Mouse (Mus musculus) urinary bladder, postnatal 4 days (tissue): ENCODE data around the gene Rin1.
"Not testable (repeated sequence)": the region's sequence is repeated elsewhere in the genome, so short reads cannot be mapped to it uniquely, and the experiment has no call there.

Experiments used
- DNase-seq, 2 experiments: peaks; one replicate each; pipeline ENCODE4 v3.0.0; 2021 to 2022; ENCODE audit warnings: low spot score in 2 of 2

Gene Rin1

GRCm38 (mm10) chr19:5050047-5050905, at the start of gene Rin1:
TSS of gene Rin1 (plus strand) at chr19:5050481.
- peak in 1 of 2 experiments; percentile 50 for DNase-seq

GRCm38 (mm10) chr19:5001666-5002406, 48.4 kb upstream of the Rin1 start:
- DNase-seq, result peak; percentile 61 to 76

GRCm38 (mm10) chr19:5003644-5004043, 46.6 kb upstream of the Rin1 start:
- DNase-seq, result not testable (repeated sequence)

- DNase-seq, result no peak
Measured at GRCm38 (mm10) chr19:5004925-5005324, 45.4 kb upstream of the Rin1 start.

GRCm38 (mm10) chr19:5013138-5013537, 37.1 kb upstream of the Rin1 start:
- DNase-seq, result no peak

- no peak for DNase-seq
Measured at GRCm38 (mm10) chr19:5014961-5015398, 35.3 kb upstream of the Rin1 start.

- no peak for DNase-seq
Measured at GRCm38 (mm10) chr19:5016221-5016742, 34.0 kb upstream of the Rin1 start.

- peak in 1 of 2 experiments; percentile 72 for DNase-seq
Measured at GRCm38 (mm10) chr19:5016782-5017181, 33.5 kb upstream of the Rin1 start.

- no peak for DNase-seq
Measured at GRCm38 (mm10) chr19:5017611-5018010, 32.7 kb upstream of the Rin1 start.

- no peak for DNase-seq
Measured at GRCm38 (mm10) chr19:5018191-5018590, 32.1 kb upstream of the Rin1 start.

- DNase-seq, result no peak
Measured at GRCm38 (mm10) chr19:5021416-5021815, 28.9 kb upstream of the Rin1 start.

GRCm38 (mm10) chr19:5023621-5024479, 26.4 kb upstream of the Rin1 start, which contains the start of gene Slc29a2:
TSS of gene Slc29a2 (plus strand) at chr19:5023860.
- peak; percentile 89 to 91 for DNase-seq

GRCm38 (mm10) chr19:5026111-5026510, 24.2 kb upstream of the Rin1 start:
- DNase-seq, result no peak

GRCm38 (mm10) chr19:5032686-5033085, 17.6 kb upstream of the Rin1 start:
- DNase-seq, result no peak

- no peak for DNase-seq
Measured at GRCm38 (mm10) chr19:5036577-5036976, 13.7 kb upstream of the Rin1 start.

- peak; percentile 68 to 84 for DNase-seq
Measured at GRCm38 (mm10) chr19:5037678-5038571, 12.4 kb upstream of the Rin1 start.

GRCm38 (mm10) chr19:5038709-5039156, 11.5 kb upstream of the Rin1 start, which contains the start of the genes B4gat1 and AC124502.3:
TSS of gene B4gat1 (plus strand) at chr19:5038826.
TSS of gene AC124502.3 (plus strand) at chr19:5038891.
- DNase-seq, result peak; percentile 85 to 90

GRCm38 (mm10) chr19:5039301-5040114, 10.8 kb upstream of the Rin1 start:
- no peak for DNase-seq

GRCm38 (mm10) chr19:5040862-5041523, 9.3 kb upstream of the Rin1 start, which contains the start of gene Brms1:
TSS of gene Brms1 (plus strand) at chr19:5041354.
- DNase-seq, result peak; percentile 87 to 91
